Mouse (Mus musculus) neural tube, embryonic 14.5 days (tissue): ENCODE data around the gene Klrb1c. TPM values are rescaled to one million over a fixed set of nuclear protein-coding genes. Genes with fewer than 3 reads are reported as not detected.
"Not testable (repeated sequence)": the region's sequence is repeated elsewhere in the genome, so short reads cannot be mapped to it uniquely, and the experiment has no call there.

Experiments used
- ATAC-seq: fragments of 200-750 bp; cut with Nextera tagmentation; 2 replicates; pipeline ENCODE4 v1.8.0; 2017; ENCODE audit warnings: low read depth, mild to moderate bottlenecking, moderate TSS enrichment, moderate library complexity
- H3K27ac ChIP-seq: fragments of 300-500 bp; sonication (generic); 2 replicates; pipeline ENCODE4 v1.5.1; 2014; ENCODE audit warnings: low read depth, mild to moderate bottlenecking, control low read depth, low read length, moderate library complexity, mixed read lengths
- H3K27me3 ChIP-seq: fragments of 300-500 bp; sonication (generic); 2 replicates; pipeline ENCODE4 v1.6.1; 2014; ENCODE audit warnings: low read length; ENCODE audit not compliant: control insufficient read depth, insufficient read depth
- H3K36me3 ChIP-seq: fragments of 300-500 bp; sonication (generic); 2 replicates; pipeline ENCODE4 v1.6.1; 2014; ENCODE audit warnings: low read length, mixed read lengths; ENCODE audit not compliant: control insufficient read depth, insufficient read depth
- H3K4me1 ChIP-seq: fragments of 300-500 bp; sonication (generic); 2 replicates; pipeline ENCODE4 v1.6.1; 2014; ENCODE audit warnings: low read length; ENCODE audit not compliant: control insufficient read depth, insufficient read depth
- H3K4me2 ChIP-seq: fragments of 300-500 bp; sonication (generic); 2 replicates; pipeline ENCODE4 v1.6.1; 2014; ENCODE audit warnings: mild to moderate bottlenecking, low read depth, low read length, control low read depth
- H3K4me3 ChIP-seq: fragments of 300-500 bp; sonication (generic); 2 replicates; pipeline ENCODE4 v1.5.1; 2014; ENCODE audit warnings: low read depth, low read length, control low read depth, mixed read lengths
- H3K9ac ChIP-seq: fragments of 300-500 bp; sonication (generic); replicated peaks from 2 replicates; pipeline ENCODE4 v1.6.1; 2014; ENCODE audit warnings: low read depth, mild to moderate bottlenecking, control low read depth, low read length, mixed read lengths
- H3K9me3 ChIP-seq: fragments of 300-500 bp; sonication (generic); 2 replicates; pipeline ENCODE4 v1.6.1; 2016; ENCODE audit warnings: low read length; ENCODE audit not compliant: control insufficient read depth
- WGBS: fragments of 180-500 bp; shearing (Covaris S2); extraction: QIAGEN DNeasy Blood & Tissue Kit; methylation state at CpG from one replicate; pipeline ENCODE4 v1.1.7; 2014; 5-methylcytosine and 5-hydroxymethylcytosine counted together
- polyA plus RNA-seq: library from polyadenylated mRNA; unstranded; fragments of >200 nt; fragmentation: Nextera tagmentation; extraction: Ambion mirVana; gene quantifications from 2 replicates; pipeline ENCODE4 v1.2.1, GENCODE M21; 2014

Klrb1c gene
- polyA plus RNA-seq, 1 experiment from 2014 or later, result not detected

GRCm38 (mm10) chr6:128799144-128799895, 10.3 kb upstream of the Klrb1c start:
- 0% methylated on average over 47 of the region's 49 CpGs for WGBS
- H3K36me3 ChIP-seq, H3K4me1 ChIP-seq, H3K9me3 ChIP-seq, H3K27me3 ChIP-seq: not testable (repeated sequence)
- H3K4me3 ChIP-seq, result peak overlapping the region; percentile 53
- H3K27ac ChIP-seq, result peak overlapping the region; percentile 81
- peak overlapping the region; percentile 59 for H3K9ac ChIP-seq
- peak; percentile 83 for ATAC-seq
- peak overlapping the region; percentile 59 for H3K4me2 ChIP-seq

GRCm38 (mm10) chr6:128798772-128799143, 9.7 kb upstream of the Klrb1c start:
- peak overlapping the region; percentile 81 for H3K27ac ChIP-seq
- under 1% methylated on average over 20 of the region's 20 CpGs for WGBS
- H3K4me3 ChIP-seq, result peak overlapping the region; percentile 53
- H3K9me3 ChIP-seq, H3K36me3 ChIP-seq, H3K4me1 ChIP-seq, H3K27me3 ChIP-seq: not testable (repeated sequence)
- H3K4me2 ChIP-seq, result peak overlapping the region; percentile 59
- peak overlapping the region; percentile 59 for H3K9ac ChIP-seq
- ATAC-seq, result peak; percentile 53

GRCm38 (mm10) chr6:128797936-128798771, 9.1 kb upstream of the Klrb1c start:
- H3K27me3 ChIP-seq, result no peaks in the 10 kb centered on the region
- H3K9ac ChIP-seq, result 0 out of 2 replicates have a peak overlapping the region, but pooled peaks have one; percentile 37
- no peaks in the 10 kb centered on the region for H3K9me3 ChIP-seq
- peak overlapping the region; percentile 53 for H3K4me3 ChIP-seq
- no peak for ATAC-seq
- WGBS, result 9% methylated on average over 15 of the region's 15 CpGs
- no peaks in the 10 kb centered on the region for H3K36me3 ChIP-seq
- peaks cover 7% of the 10 kb centered on the region; the same call in 1 of the 2 replicates for H3K4me1 ChIP-seq
- H3K4me2 ChIP-seq, result peak overlapping the region; percentile 59
- peak overlapping the region; percentile 39; the same call in 1 of the 2 replicates for H3K27ac ChIP-seq

DNA sequence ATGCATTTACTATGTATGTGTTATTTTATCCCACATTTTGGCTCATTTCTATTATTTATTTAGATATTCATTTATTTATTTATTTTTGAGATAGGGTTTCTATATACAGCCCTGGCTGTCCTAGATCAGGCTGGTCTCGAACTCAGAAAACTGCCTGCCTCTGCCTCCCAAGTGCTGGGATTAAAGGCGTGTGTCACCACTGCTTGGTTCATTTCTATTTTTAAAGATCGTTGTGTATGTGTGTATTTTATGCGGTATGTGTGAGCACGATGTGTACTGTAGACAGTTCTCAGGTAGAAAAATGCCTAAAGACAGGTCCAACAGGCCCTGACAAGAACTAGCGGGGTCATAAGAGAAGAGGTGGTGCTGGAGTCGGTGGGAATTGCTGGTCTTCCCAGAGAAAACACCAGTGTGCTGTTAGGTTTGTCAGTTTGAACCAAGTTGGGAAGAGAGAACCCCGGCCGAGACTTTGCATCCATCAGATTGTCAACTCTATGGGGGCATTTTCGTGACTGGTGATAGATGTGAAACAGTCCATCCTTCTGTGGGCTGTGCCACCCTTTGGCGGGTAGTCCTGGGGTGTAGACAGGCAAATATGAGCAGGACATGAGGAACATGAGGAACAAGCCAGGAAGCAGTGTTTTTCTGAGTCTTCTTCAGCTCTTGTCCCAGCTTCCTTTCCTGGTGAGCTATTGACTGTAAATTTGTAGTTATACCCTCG, 8.3 kb upstream of the Klrb1c start:
- no peak for ATAC-seq
- H3K27ac ChIP-seq, result no peak overlapping the region
- H3K4me2 ChIP-seq, result peak overlapping the region; percentile 59
- H3K4me1 ChIP-seq, result peaks cover 7% of the 10 kb centered on the region; the same call in 1 of the 2 replicates
- no peaks in the 10 kb centered on the region for H3K27me3 ChIP-seq
- H3K36me3 ChIP-seq, result no peaks in the 10 kb centered on the region
- no peak overlapping the region for H3K9ac ChIP-seq
- H3K4me3 ChIP-seq, result peak overlapping the region; percentile 53
- 78% methylated on average over 12 of the region's 12 CpGs for WGBS
- no peaks in the 10 kb centered on the region for H3K9me3 ChIP-seq

GRCm38 (mm10) chr6:128796321-128796955, 7.4 kb upstream of the Klrb1c start:
- no peak overlapping the region for H3K9ac ChIP-seq
- H3K36me3 ChIP-seq, result no peaks in the 10 kb centered on the region
- no peak overlapping the region for H3K4me2 ChIP-seq
- no peak overlapping the region for H3K27ac ChIP-seq
- WGBS, result 80% methylated on average over 8 of the region's 8 CpGs
- no peaks in the 10 kb centered on the region for H3K27me3 ChIP-seq
- peaks cover 7% of the 10 kb centered on the region; the same call in 1 of the 2 replicates for H3K4me1 ChIP-seq
- no peaks in the 10 kb centered on the region for H3K9me3 ChIP-seq
- no peak overlapping the region for H3K4me3 ChIP-seq
- no peak for ATAC-seq

- WGBS, result 56% methylated on average over 6 of the region's 6 CpGs
- no peaks in the 10 kb centered on the region for H3K27me3 ChIP-seq
- no peak for ATAC-seq
- H3K4me1 ChIP-seq, result peaks cover 7% of the 10 kb centered on the region; the same call in 1 of the 2 replicates
- no peak overlapping the region for H3K27ac ChIP-seq
- no peak overlapping the region for H3K4me3 ChIP-seq
- no peak overlapping the region for H3K9ac ChIP-seq
- no peaks in the 10 kb centered on the region for H3K9me3 ChIP-seq
- H3K4me2 ChIP-seq, result no peak overlapping the region
- no peaks in the 10 kb centered on the region for H3K36me3 ChIP-seq
These were observed 4.7 kb upstream of the Klrb1c start for GRCm38 (mm10) chr6:128793734-128794133.

DNA sequence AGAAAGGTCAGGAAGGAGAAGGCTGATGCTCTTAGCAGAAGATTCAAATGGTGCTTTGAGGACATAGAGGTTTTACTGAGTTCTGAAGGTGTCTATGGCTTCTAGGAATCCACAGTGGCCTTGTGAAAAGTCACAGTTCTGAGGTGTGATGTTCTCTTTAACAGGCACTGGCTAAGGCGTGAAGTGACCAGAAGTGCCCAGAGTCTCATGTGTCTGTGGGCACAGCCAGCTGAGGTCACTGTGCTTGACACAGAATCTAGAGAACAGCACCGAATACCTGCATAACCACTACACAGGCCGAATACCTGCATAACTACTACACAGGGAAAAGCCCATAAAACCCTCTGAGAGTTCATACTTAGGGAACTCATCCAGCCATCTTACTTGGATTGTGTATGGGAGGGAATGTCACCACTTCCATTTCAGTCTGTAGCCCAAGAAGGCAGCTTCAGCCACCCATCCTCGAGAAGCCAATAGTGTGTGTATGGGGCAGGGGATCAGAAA, 1.5 kb upstream of the Klrb1c start:
- H3K27ac ChIP-seq, ATAC-seq, H3K4me3 ChIP-seq, H3K9ac ChIP-seq, H3K4me1 ChIP-seq, H3K9me3 ChIP-seq, H3K36me3 ChIP-seq, H3K27me3 ChIP-seq, H3K4me2 ChIP-seq: not testable (repeated sequence)
- WGBS, result 88% methylated on average over 4 of the region's 4 CpGs

- WGBS, result 67% methylated on average over 1 of the region's 1 CpGs
- H3K27ac ChIP-seq, result no peak overlapping the region
- no peak overlapping the region for H3K4me2 ChIP-seq
- no peak for ATAC-seq
- no peaks in the 10 kb centered on the region for H3K9me3 ChIP-seq
- H3K27me3 ChIP-seq, result no peaks in the 10 kb centered on the region
- H3K4me3 ChIP-seq, result no peak overlapping the region
- no peaks in the 10 kb centered on the region for H3K36me3 ChIP-seq
- no peak overlapping the region for H3K9ac ChIP-seq
- H3K4me1 ChIP-seq, result no peaks in the 10 kb centered on the region
These were observed 498 bp downstream of the Klrb1c start for GRCm38 (mm10) chr6:128788517-128788916.
